Mouse (Mus musculus): Measurements from ENCODE around the gene Eif3k.
A peak's percentile ranks its signal among the peaks of the same experiment; 100 is the strongest.

Eif3k gene

GRCm38 (mm10) chr7:28957997-28958725 is 23.5 kb downstream of the Eif3k start:
- no peak for DNase-seq

GRCm38 (mm10) chr7:28957286-28957685 is 24.4 kb downstream of the Eif3k start:
- no peak for DNase-seq

DNA sequence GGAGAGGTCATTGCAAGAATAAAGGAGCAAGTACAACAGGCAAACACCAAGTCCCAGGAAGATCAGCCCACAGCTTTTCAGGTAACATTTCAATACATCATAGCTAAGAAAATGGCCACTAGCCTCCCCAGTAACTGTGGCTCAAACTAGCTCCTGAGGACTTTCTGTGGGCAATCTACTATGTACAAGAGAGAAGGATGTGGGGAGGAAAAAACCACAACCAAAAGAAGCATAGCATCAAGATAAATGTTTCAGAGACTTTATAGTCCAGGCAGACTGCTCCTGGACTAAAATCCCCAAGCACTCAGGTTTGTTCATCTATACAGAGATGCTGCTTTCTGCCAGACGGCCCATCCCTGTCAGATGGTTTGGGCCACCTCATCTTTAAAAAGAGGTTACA is 25.4 kb downstream of the Eif3k start:
- DNase-seq, result no peak

DNA sequence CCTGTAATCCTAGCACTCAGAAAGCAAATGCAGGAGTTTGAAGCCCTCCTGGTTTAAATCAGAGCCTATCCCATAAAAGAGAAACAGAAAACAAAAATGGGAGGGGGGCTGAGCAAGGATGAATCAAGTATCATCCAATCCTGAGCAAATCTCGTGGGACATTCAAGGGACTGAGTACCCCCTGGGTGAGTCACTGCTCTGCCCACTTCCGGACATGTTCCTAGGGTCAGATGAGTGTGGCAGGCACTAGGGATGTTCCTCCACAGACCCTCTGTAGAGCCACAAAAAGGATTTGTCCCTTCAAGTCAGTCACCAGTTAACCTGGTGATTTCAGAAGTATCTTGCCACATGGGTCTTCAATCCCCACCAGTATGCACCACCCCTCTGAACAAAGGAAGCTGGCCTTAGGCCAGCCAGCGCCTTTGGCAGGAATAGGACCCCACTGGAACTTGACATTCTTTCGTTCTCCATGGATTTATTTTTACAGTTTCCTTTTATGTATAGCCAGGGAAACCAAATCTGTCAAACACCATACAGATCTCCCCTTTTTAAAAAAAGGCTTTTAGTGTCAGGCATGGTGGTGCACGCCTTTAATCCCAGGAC is 26.3 kb downstream of the Eif3k start:
- DNase-seq, result no peak

DNA sequence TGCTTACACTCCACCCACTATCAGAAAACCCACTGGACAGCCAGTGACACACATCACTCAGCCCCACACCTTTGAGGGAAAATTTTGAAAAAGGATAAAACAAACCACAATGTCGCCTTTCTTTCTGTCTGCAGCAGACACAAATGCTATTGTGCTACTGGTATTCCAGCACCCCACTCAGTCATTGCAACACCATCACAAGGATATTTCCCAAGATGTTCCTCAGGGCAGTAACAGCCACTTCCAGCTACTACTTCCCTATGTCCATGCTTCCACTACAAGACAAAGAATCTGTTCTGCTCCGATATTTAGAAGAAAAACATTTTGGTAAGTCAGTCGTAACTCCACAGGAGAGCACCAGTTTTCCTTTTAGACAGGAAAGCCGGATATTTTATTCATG is 26.9 kb downstream of the Eif3k start:
- no peak for DNase-seq

- DNase-seq, result no peak
These were observed 27.9 kb downstream of the Eif3k start for GRCm38 (mm10) chr7:28953476-28954376.

DNA sequence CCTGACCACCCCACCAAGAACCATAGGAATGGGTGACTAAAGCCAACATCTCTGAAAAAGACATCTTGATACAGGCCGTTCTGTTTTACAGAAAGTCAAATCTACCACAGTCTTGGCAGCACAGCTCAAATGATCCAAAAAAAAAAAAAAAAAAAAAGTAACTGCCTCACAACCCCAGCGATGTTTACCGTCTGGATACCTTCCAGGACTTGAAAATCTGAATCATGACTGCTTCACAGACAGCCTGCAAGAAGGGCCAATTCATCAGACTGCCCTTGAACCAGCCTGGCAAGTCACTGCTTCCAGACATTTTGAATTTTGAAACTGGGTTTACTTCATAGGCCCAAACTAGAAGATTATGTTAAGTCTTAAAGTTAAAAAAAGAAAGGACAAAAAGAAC is 28.9 kb downstream of the Eif3k start:
- no peak for DNase-seq

GRCm38 (mm10) chr7:28951764-28952163 is 29.9 kb downstream of the Eif3k start:
- no peak for DNase-seq

GRCm38 (mm10) chr7:28950346-28951037 is 31.2 kb downstream of the Eif3k start:
- DNase-seq, result no peak

DNA sequence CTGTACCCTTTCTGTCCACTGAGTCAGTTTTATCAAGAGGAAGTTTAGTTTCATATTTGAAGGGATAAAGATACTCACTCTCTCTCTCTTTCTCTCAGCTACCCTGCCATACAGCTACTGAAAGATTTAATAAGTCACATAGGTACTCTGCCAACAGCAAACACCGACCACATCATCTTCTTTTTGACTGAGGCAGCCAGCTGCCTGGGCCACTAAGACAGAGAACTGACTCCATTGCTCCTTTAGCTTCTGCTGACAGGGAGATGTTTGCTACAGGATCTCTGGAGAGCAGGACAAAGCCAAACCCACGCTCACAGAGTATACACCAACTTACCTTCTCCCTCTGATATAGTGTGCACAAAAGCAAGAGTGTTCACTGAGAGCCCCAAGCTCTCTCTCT is 32.4 kb downstream of the Eif3k start:
- DNase-seq, result no peak

DNA sequence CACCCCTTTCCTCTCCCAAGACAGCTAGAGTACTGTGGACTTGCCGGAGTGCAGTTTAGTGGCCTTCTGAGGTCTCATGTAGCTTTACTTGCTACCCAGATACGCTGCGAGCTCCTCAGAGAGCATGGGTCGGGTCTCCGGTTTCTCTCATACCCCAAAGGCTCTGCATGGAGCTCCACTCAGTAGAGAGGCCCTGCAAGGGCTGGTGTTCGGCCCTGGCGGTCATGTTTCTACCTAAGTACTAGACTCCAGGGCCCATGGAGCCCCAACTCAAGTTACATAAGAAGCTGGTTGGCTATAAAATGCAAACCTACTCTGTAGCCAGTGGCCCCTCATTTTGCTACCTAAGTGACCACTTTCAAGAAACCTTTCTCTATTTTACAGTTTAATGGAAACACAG is 32.9 kb downstream of the Eif3k start:
- DNase-seq, result no peak

GRCm38 (mm10) chr7:28946271-28946610 is 35.4 kb downstream of the Eif3k start:
- no peak for DNase-seq

DNA sequence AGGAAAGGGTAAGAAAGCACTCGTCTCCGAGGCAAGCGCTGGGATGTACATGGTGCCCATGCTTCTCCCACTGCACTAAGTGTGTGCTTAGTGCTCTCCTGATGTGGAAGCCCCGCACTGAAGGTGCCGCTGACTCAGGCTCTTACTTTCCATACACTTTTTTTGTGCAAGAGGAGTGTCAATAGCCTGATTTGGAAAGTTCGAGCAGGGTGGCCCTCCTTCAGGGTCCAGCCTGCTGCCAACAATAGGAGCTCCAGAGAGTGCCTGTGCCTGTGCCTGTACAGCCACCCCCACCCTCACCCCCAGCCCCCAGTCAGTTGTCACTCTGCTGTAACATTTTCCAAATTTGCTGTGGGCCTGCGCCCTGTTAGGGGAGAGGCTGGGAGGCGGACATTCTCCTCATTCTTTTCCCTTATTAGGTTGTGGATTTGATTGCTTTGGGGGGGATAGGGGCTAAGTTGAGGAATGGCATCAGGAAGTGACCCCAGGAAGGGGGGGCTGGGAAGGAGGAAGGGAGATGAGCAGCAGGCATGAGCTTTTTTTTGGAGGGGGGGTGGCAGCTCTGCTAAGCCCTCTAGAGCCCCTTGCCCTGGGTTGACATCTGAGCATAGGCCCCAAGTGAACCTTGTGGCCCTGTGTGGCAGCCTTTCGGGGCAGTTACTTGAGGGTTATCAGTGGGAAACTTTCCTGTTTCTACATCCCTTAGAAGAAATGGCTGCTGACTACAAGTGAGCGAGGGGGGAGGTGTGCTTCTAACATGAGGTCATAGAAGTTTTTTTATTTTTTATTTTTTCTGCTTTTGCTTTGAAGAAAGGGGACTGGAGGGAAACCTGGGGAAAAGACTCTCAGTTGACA is 36.0 kb downstream of the Eif3k start:
- no peak for DNase-seq

- DNase-seq, result no peak
These were observed 36.8 kb downstream of the Eif3k start for GRCm38 (mm10) chr7:28944756-28945415.

DNA sequence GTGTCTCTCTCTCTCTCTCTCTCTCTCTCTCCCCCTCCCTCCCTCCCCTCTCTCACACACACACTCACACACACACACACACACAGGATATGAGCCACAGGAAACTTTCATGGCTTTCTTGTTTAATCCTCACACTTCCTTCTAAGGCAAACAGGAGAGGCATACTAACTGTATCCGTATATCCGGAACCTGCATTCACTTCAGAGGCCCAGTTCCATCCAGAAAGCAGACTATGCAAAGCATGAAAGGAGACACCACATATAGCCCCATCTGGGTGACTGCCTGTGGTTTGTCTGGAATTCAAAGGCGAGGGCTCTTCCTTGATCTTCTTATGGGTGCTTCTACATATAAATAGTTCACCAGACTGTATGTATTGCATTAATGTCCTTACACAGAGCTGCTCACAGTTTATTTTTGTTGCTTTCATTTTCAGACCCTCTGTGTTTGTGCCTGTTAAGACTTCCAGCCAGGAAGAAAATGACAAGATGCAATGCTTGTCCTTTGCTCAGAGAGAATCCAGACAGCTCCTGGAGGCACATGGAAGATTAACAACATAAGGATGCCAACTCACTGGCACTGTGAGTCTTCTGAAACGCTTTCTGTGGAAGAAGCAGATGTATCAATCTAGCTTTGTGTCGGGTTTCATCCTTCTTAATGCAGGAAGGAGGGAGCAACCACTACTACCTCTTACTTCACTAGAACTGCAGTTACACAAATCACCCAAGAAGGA is 38.0 kb downstream of the Eif3k start:
- peak; percentile 18 for DNase-seq

- no peak for DNase-seq
These were observed 40.1 kb downstream of the Eif3k start for GRCm38 (mm10) chr7:28941542-28941941.

DNA sequence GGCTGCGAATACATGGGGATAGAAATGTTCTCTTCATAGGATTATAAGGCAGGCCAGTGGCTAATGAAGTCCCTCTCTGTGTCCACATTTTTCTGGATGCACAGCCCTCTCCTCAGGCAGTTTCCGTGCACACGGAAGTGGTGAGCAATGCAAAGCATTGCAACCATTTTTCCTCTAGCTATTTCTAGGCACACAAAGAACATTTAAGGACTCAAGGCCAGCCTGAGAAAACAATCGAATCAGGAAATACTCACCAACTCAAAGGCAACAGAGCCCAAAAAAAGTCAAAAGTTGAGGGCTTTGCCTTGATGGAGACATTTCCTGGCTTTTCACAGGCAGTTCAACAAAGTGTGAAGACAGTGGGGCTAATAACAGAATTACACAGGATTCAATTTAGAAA is 40.5 kb downstream of the Eif3k start:
- no peak for DNase-seq

GRCm38 (mm10) chr7:28939418-28940183 is 42.1 kb downstream of the Eif3k start:
- no peak for DNase-seq

DNA sequence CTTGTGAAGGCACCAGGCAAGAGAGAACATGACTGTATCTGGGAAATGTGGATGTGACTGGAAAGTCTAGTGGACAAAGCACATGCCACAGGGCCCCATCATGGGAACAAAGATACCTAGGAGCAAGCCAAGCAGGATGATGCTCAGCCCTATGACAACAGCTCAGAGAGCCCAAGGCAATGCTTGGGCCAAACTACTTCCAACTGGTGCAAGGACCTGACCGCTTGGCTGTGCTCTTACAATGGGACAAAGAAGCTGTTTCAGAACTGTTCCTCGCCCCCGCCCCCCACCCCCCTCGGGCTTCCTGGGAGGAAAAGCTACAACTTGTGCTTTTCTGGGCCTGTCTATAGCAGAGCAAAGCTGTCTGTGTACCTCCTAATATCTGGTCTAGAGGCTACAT is 43.0 kb downstream of the Eif3k start:
- DNase-seq, result no peak

- no peak for DNase-seq
These were observed 44.9 kb downstream of the Eif3k start for GRCm38 (mm10) chr7:28936787-28937186.
